Mouse (Mus musculus): ENCODE data around the gene Rfx3.

GRCm38 (mm10) chr19:28011396-28011717, 391 bp upstream of the Rfx3 start:
- TF ChIP-seq TBP (IDR thresholded peaks at IDR 0.05; ENCODE audit: low read depth, low read length): peak; percentile 91
- TF ChIP-seq CTCF (IDR thresholded peaks at IDR 0.05 in 2 of 3, conservative IDR thresholded peaks at IDR 0.05 in 1 of 3; ENCODE audit: control insufficient read depth in 1 of 3, insufficient read depth in 1 of 3, low read depth in 2 of 3, low read length in 3 of 3, poor library complexity in 1 of 3, severe bottlenecking in 1 of 3): no peak
- TF ChIP-seq BHLHE40 (IDR thresholded peaks at IDR 0.05; ENCODE audit: borderline replicate concordance, low read depth, low read length): no peak
- peak; percentile 83; the same call in 1 of the 2 replicates for TF ChIP-seq POLR2AphosphoS2 (IDR thresholded peaks at IDR 0.05; ENCODE audit: low read length)
- no peak for TF ChIP-seq USF1 (IDR thresholded peaks at IDR 0.05; ENCODE audit: low read depth, low read length)
- 0 out of 4 replicates have a peak, but pooled peaks of 1 of the 2 experiments have one; percentile 1 for TF ChIP-seq EP300 (IDR thresholded peaks at IDR 0.05; ENCODE audit: low read depth in 1 of 2, low read length in 2 of 2)
- no peak; the same call in 1 of the 2 replicates for TF ChIP-seq E2F4 (IDR thresholded peaks at IDR 0.05; ENCODE audit: borderline replicate concordance, low read depth, low read length)
- TF ChIP-seq MAZ (IDR thresholded peaks at IDR 0.05; ENCODE audit: low read depth, low read length): no peak; the same call in 1 of the 2 replicates
